Mouse (Mus musculus) ES-Bruce4 (cell line): ENCODE measurements around the gene Tmem141.

Source experiments
- CTCF ChIP-seq: IDR thresholded peaks from one replicate; pipeline ENCODE4 v1.8.1; 2011; ENCODE audit warnings: low read depth, low read length
- EP300 ChIP-seq: IDR thresholded peaks from 2 replicates; pipeline ENCODE4 v1.6.1; 2011; ENCODE audit warnings: low read depth, low read length; ENCODE audit not compliant: insufficient read depth
- POLR2A ChIP-seq: IDR thresholded peaks from one replicate; pipeline ENCODE4 v1.8.1; 2011; ENCODE audit warnings: low read length; ENCODE audit not compliant: insufficient read depth

- no peak for TF ChIP-seq EP300
- no peak for TF ChIP-seq CTCF
- TF ChIP-seq POLR2A: no peak
These were observed 32.7 kb upstream of the Tmem141 start for GRCm38 (mm10) chr2:25654502-25654901.
